Mouse (Mus musculus) MEL (cell line): ENCODE data around the gene Vash1. TPM values are rescaled to one million over a fixed set of nuclear protein-coding genes. Genes with fewer than 3 reads are reported as not detected.
A peak's percentile ranks its signal among the peaks of the same experiment; 100 is the strongest.

ENCODE experiments used
- DNase-seq: peaks from one replicate; pipeline ENCODE4 v3.0.0; 2011; ENCODE audit warnings: low read depth, low spot score
- H3K27ac ChIP-seq: 2 replicates; pipeline ENCODE4 v1.5.1; 2012; ENCODE audit warnings: low read depth, mild to moderate bottlenecking, control low read depth, low read length, moderate library complexity; ENCODE audit not compliant: control insufficient read depth
- H3K27me3 ChIP-seq, 2 experiments: fragments of 150-350 bp in 1 of 2; sonication (generic) in 1 of 2; 2 replicates each; pipeline ENCODE4 v1.6.1; 2012; ENCODE audit warnings: low read length in 2 of 2, mild to moderate bottlenecking in 2 of 2, improper control_type of control experiment in 1 of 2, moderate library complexity in 1 of 2; ENCODE audit not compliant: insufficient read depth in 2 of 2, control insufficient read depth in 1 of 2
- H3K36me3 ChIP-seq, 2 experiments: 2 replicates each; pipeline ENCODE4 v1.6.1; 2012 to 2014; ENCODE audit warnings: low read length in 2 of 2, improper control_type of control experiment in 1 of 2, inconsistent platforms in 1 of 2, mild to moderate bottlenecking in 1 of 2; ENCODE audit not compliant: insufficient read depth in 2 of 2, control insufficient read depth in 1 of 2
- H3K4me1 ChIP-seq, 2 experiments: fragments of 150-350 bp in 1 of 2; sonication (generic) in 1 of 2; 2 replicates each; pipeline ENCODE4 v1.6.1; 2012; ENCODE audit warnings: low read length in 2 of 2, improper control_type of control experiment in 1 of 2, mild to moderate bottlenecking in 1 of 2; ENCODE audit not compliant: insufficient read depth in 2 of 2, control insufficient read depth in 1 of 2
- H3K4me3 ChIP-seq, 2 experiments: fragments of 150-350 bp in 1 of 2; sonication (generic) in 1 of 2; 2 replicates each; pipeline ENCODE4 v1.5.1; 2012; ENCODE audit warnings: low read depth in 2 of 2, low read length in 2 of 2, mild to moderate bottlenecking in 2 of 2, moderate library complexity in 2 of 2, control low read depth in 1 of 2, improper control_type of control experiment in 1 of 2; ENCODE audit not compliant: control insufficient read depth in 1 of 2, insufficient read depth in 1 of 2
- H3K79me2 ChIP-seq: 2 replicates; pipeline ENCODE4 v1.6.1; 2012; ENCODE audit warnings: mild to moderate bottlenecking, low read length, moderate library complexity; ENCODE audit not compliant: control insufficient read depth, poor library complexity, insufficient read depth
- H3K9ac ChIP-seq: 2 replicates; pipeline ENCODE4 v1.6.1; 2012; ENCODE audit warnings: low read depth, mild to moderate bottlenecking, control low read depth, low read length, moderate library complexity; ENCODE audit not compliant: control insufficient read depth, poor library complexity, severe bottlenecking
- H3K9me3 ChIP-seq: fragments of 150-350 bp; sonication (generic); replicated peaks from 2 replicates; pipeline ENCODE4 v1.6.1; 2012; ENCODE audit warnings: mild to moderate bottlenecking, low read length, improper control_type of control experiment, moderate library complexity; ENCODE audit not compliant: insufficient read depth
- BHLHE40 ChIP-seq: IDR thresholded peaks from 2 replicates; pipeline ENCODE4 v1.6.1; 2012; ENCODE audit warnings: low read depth, mild to moderate bottlenecking, inconsistent platforms, low read length, improper control_type of control experiment, borderline replicate concordance
- CHD1 ChIP-seq: IDR thresholded peaks from 2 replicates; pipeline ENCODE4 v1.6.1; 2012; ENCODE audit warnings: low read depth, mild to moderate bottlenecking, inconsistent platforms, low read length, improper control_type of control experiment
- EP300 ChIP-seq, 2 experiments: IDR thresholded peaks; 2 replicates each; pipeline ENCODE4 v1.6.1; 2011; ENCODE audit warnings: improper control_type of control experiment in 2 of 2, low read length in 2 of 2, low read depth in 1 of 2, mild to moderate bottlenecking in 1 of 2
- ETS1 ChIP-seq: IDR thresholded peaks from 2 replicates; pipeline ENCODE4 v1.6.1; 2012; ENCODE audit warnings: low read depth, mild to moderate bottlenecking, inconsistent platforms, low read length, improper control_type of control experiment, moderate library complexity
- GATA1 ChIP-seq: IDR thresholded peaks from 2 replicates; pipeline ENCODE4 v1.6.1; 2011; ENCODE audit warnings: low read depth, low read length, improper control_type of control experiment
- HCFC1 ChIP-seq: IDR thresholded peaks from 2 replicates; pipeline ENCODE4 v1.6.1; 2012; ENCODE audit warnings: low read depth, mild to moderate bottlenecking, inconsistent platforms, low read length, improper control_type of control experiment, moderate library complexity
- JUND ChIP-seq: IDR thresholded peaks from 2 replicates; pipeline ENCODE4 v1.6.1; 2011; ENCODE audit warnings: low read depth, mild to moderate bottlenecking, improper control_type of control experiment, low read length
- MAX ChIP-seq: IDR thresholded peaks from 2 replicates; pipeline ENCODE4 v1.6.1; 2011; ENCODE audit warnings: low read length, improper control_type of control experiment
- MAZ ChIP-seq: IDR thresholded peaks from 2 replicates; pipeline ENCODE4 v1.6.1; 2012; ENCODE audit warnings: low read depth, mild to moderate bottlenecking, inconsistent platforms, low read length, improper control_type of control experiment
- MYB ChIP-seq: IDR thresholded peaks from 2 replicates; pipeline ENCODE4 v1.6.1; 2011; ENCODE audit warnings: mild to moderate bottlenecking, low read depth, low read length, improper control_type of control experiment
- MYC ChIP-seq: IDR thresholded peaks from 2 replicates; pipeline ENCODE4 v1.6.1; 2011; ENCODE audit warnings: low read depth, mild to moderate bottlenecking, low read length, improper control_type of control experiment, moderate library complexity
- NELFE ChIP-seq: IDR thresholded peaks from 2 replicates; pipeline ENCODE4 v1.6.1; 2011; ENCODE audit warnings: low read depth, low read length, improper control_type of control experiment
- NRF1 ChIP-seq: IDR thresholded peaks from 2 replicates; pipeline ENCODE4 v1.6.1; 2014; ENCODE audit warnings: low read depth, mild to moderate bottlenecking, inconsistent platforms, low read length, improper control_type of control experiment, moderate library complexity; ENCODE audit not compliant: poor library complexity, insufficient read depth, severe bottlenecking
- POLR2A ChIP-seq, 2 experiments: IDR thresholded peaks; 2 replicates each; pipeline ENCODE4 v1.6.1; 2011 to 2012; ENCODE audit warnings: low read length in 2 of 2, mild to moderate bottlenecking in 2 of 2, control low read depth in 1 of 2, improper control_type of control experiment in 1 of 2, low read depth in 1 of 2, moderate library complexity in 1 of 2; ENCODE audit not compliant: control insufficient read depth in 1 of 2, insufficient read depth in 1 of 2, poor library complexity in 1 of 2
- RCOR1 ChIP-seq: IDR thresholded peaks from 2 replicates; pipeline ENCODE4 v1.6.1; 2012; ENCODE audit warnings: low read depth, mild to moderate bottlenecking, inconsistent platforms, low read length, improper control_type of control experiment
- SIN3A ChIP-seq: IDR thresholded peaks from 2 replicates; pipeline ENCODE4 v1.6.1; 2012; ENCODE audit warnings: low read length, improper control_type of control experiment, inconsistent platforms
- TBP ChIP-seq: IDR thresholded peaks from 2 replicates; pipeline ENCODE4 v1.8.0; 2011; ENCODE audit warnings: low read depth, low read length, improper control_type of control experiment
- TCF12 ChIP-seq: IDR thresholded peaks from 2 replicates; pipeline ENCODE4 v1.6.1; 2014; ENCODE audit warnings: low read depth, mild to moderate bottlenecking, inconsistent platforms, low read length, improper control_type of control experiment, moderate library complexity
- USF1 ChIP-seq: IDR thresholded peaks from 2 replicates; pipeline ENCODE4 v1.6.1; 2014; ENCODE audit warnings: low read depth, mild to moderate bottlenecking, inconsistent platforms, low read length, improper control_type of control experiment, moderate library complexity
- USF2 ChIP-seq, 2 experiments: IDR thresholded peaks; 2 replicates each; pipeline ENCODE4 v1.6.1; 2011 to 2012; ENCODE audit warnings: improper control_type of control experiment in 2 of 2, low read length in 2 of 2, borderline replicate concordance in 1 of 2, inconsistent platforms in 1 of 2, low read depth in 1 of 2, mild to moderate bottlenecking in 1 of 2; ENCODE audit not compliant: insufficient read depth in 1 of 2
- ZMIZ1 ChIP-seq: IDR thresholded peaks from 2 replicates; pipeline ENCODE4 v1.6.1; 2012; ENCODE audit warnings: low read depth, mild to moderate bottlenecking, inconsistent platforms, low read length, improper control_type of control experiment, moderate library complexity
- ZNF384 ChIP-seq: IDR thresholded peaks from 2 replicates; pipeline ENCODE4 v1.6.1; 2012; ENCODE audit warnings: low read depth, mild to moderate bottlenecking, inconsistent platforms, low read length, improper control_type of control experiment
- polyA plus RNA-seq, 2 experiments: library from polyadenylated mRNA; stranded (reverse) in 1 of 2; unstranded in 1 of 2; fragments of >175 nt in 1 of 2; fragments of >200 nt in 1 of 2; gene quantifications; 2 replicates each; pipeline versions ENCODE4 v1.2.1 to v1.2.4; 2012; ENCODE audit warnings: low replicate concordance in 2 of 2, low read depth in 1 of 2; ENCODE audit not compliant: insufficient read length in 2 of 2, insufficient read depth in 1 of 2, missing spikeins in 1 of 2
- total RNA-seq: library from RNA; depleted of rRNA; stranded (reverse); fragments of 300-350 nt; gene quantifications from 2 replicates; pipeline ENCODE4 v1.2.3, GENCODE M21; 2012

The Vash1 gene
- total and polyA plus RNA-seq, 3 experiments, result 0.24 to 0.39 TPM; not detected in 1

- Histone ChIP-seq H3K79me2 (no peaks in the 10 kb centered on the region), H3K4me1 (no peaks in the 10 kb centered on the region), H3K36me3 (no peaks in the 10 kb centered on the region; a peak in 1 of 4 replicates), H3K9ac (peak overlapping the region; percentile 68), H3K4me3 (peak overlapping the region; percentile 68 to 84)
- DNase-seq, result peak; percentile 73
- TF ChIP-seq MYB (no peak), TBP (0 out of 2 replicates have a peak, but pooled peaks have one; percentile 30), ZNF384 (no peak), HCFC1 (no peak), ETS1 (no peak), GATA1 (no peak), USF2 (IDR thresholded peaks at IDR 0.05; ENCODE audit: borderline replicate concordance in 1 of 2, insufficient read depth in 1 of 2, low read depth in 1 of 2, low read length in 2 of 2) (no peak), CHD1 (no peak), EP300 (IDR thresholded peaks at IDR 0.05; ENCODE audit: low read depth in 1 of 2, low read length in 2 of 2) (no peak), JUND (no peak), MAZ (no peak), ZMIZ1 (0 out of 2 replicates have a peak, but pooled peaks have one; percentile 50), MYC (0 out of 2 replicates have a peak, but pooled peaks have one; percentile 14)
- TF ChIP-seq, all 39 proteins: peak for 3
- Histone ChIP-seq H3K9me3 (no peaks in the 10 kb centered on the region), H3K27ac (no peak overlapping the region), H3K27me3 (no peaks in the 10 kb centered on the region; a peak in 1 of 4 replicates)
Measured at GRCm38 (mm10) chr12:86725706-86726105, 47.2 kb downstream of the Vash1 start.

- no peaks in the 10 kb centered on the region for H3K4me1 ChIP-seq
- peak; percentile 97 for DNase-seq
- no peaks in the 10 kb centered on the region; a peak in 1 of 4 replicates for H3K36me3 ChIP-seq
- no peak within 1 kb of the TSS for H3K27ac ChIP-seq
- peak within 1 kb of the TSS; percentile 68 to 84 for H3K4me3 ChIP-seq
- TF ChIP-seq NRF1, result 0 out of 2 replicates have a peak, but pooled peaks have one; percentile 24
- no peak for TF ChIP-seq TCF12
- TF ChIP-seq BHLHE40, result no peak
- TF ChIP-seq HCFC1, result peak; percentile 79
- peak; percentile 100 for TF ChIP-seq MAZ
- TF ChIP-seq NELFE, result 0 out of 2 replicates have a peak, but pooled peaks have one; percentile 16
- TF ChIP-seq RCOR1, result no peak
- peak; percentile 70 to 78; a peak in 3 of 4 replicates for TF ChIP-seq POLR2A (IDR thresholded peaks at IDR 0.05; ENCODE audit: control insufficient read depth in 1 of 2, insufficient read depth in 1 of 2, low read depth in 1 of 2, low read length in 2 of 2, poor library complexity in 1 of 2)
- TF ChIP-seq SIN3A, result 0 out of 2 replicates have a peak, but pooled peaks have one; percentile 9
- TF ChIP-seq MAX, result peak; percentile 67
- TF ChIP-seq USF1, result no peak
- no peaks in the 10 kb centered on the region for H3K9me3 ChIP-seq
- H3K79me2 ChIP-seq, result no peaks in the 10 kb centered on the region
- H3K27me3 ChIP-seq, result no peaks in the 10 kb centered on the region; a peak in 1 of 4 replicates
- peak within 1 kb of the TSS; percentile 68 for H3K9ac ChIP-seq
Measured at GRCm38 (mm10) chr12:86726120-86726640, 47.7 kb downstream of the Vash1 start, which contains the start of gene Angel1. Gene Angel1 (minus strand): TSS chr12:86726460.
